Mouse (Mus musculus) neural tube, embryonic 14.5 days (tissue): Measurements from ENCODE around the gene H2afx. TPM values are rescaled to one million over a fixed set of nuclear protein-coding genes. Genes with fewer than 3 reads are reported as not detected.
A peak's percentile ranks its signal among the peaks of the same experiment; 100 is the strongest.
"Not testable (repeated sequence)": the region's sequence is repeated elsewhere in the genome, so short reads cannot be mapped to it uniquely, and the experiment has no call there.

Experiments used
- ATAC-seq: fragments of 200-750 bp; cut with Nextera tagmentation; 2 replicates; pipeline ENCODE4 v1.8.0; 2017; ENCODE audit warnings: low read depth, mild to moderate bottlenecking, moderate TSS enrichment, moderate library complexity
- H3K27ac ChIP-seq: fragments of 300-500 bp; sonication (generic); 2 replicates; pipeline ENCODE4 v1.5.1; 2014; ENCODE audit warnings: low read depth, mild to moderate bottlenecking, control low read depth, low read length, moderate library complexity, mixed read lengths
- H3K27me3 ChIP-seq: fragments of 300-500 bp; sonication (generic); 2 replicates; pipeline ENCODE4 v1.6.1; 2014; ENCODE audit warnings: low read length; ENCODE audit not compliant: control insufficient read depth, insufficient read depth
- H3K36me3 ChIP-seq: fragments of 300-500 bp; sonication (generic); 2 replicates; pipeline ENCODE4 v1.6.1; 2014; ENCODE audit warnings: low read length, mixed read lengths; ENCODE audit not compliant: control insufficient read depth, insufficient read depth
- H3K4me1 ChIP-seq: fragments of 300-500 bp; sonication (generic); 2 replicates; pipeline ENCODE4 v1.6.1; 2014; ENCODE audit warnings: low read length; ENCODE audit not compliant: control insufficient read depth, insufficient read depth
- H3K4me2 ChIP-seq: fragments of 300-500 bp; sonication (generic); 2 replicates; pipeline ENCODE4 v1.6.1; 2014; ENCODE audit warnings: mild to moderate bottlenecking, low read depth, low read length, control low read depth
- H3K4me3 ChIP-seq: fragments of 300-500 bp; sonication (generic); 2 replicates; pipeline ENCODE4 v1.5.1; 2014; ENCODE audit warnings: low read depth, low read length, control low read depth, mixed read lengths
- H3K9ac ChIP-seq: fragments of 300-500 bp; sonication (generic); replicated peaks from 2 replicates; pipeline ENCODE4 v1.6.1; 2014; ENCODE audit warnings: low read depth, mild to moderate bottlenecking, control low read depth, low read length, mixed read lengths
- H3K9me3 ChIP-seq: fragments of 300-500 bp; sonication (generic); 2 replicates; pipeline ENCODE4 v1.6.1; 2016; ENCODE audit warnings: low read length; ENCODE audit not compliant: control insufficient read depth
- WGBS: fragments of 180-500 bp; shearing (Covaris S2); extraction: QIAGEN DNeasy Blood & Tissue Kit; methylation state at CpG from one replicate; pipeline ENCODE4 v1.1.7; 2014; 5-methylcytosine and 5-hydroxymethylcytosine counted together
- polyA plus RNA-seq: library from polyadenylated mRNA; unstranded; fragments of >200 nt; fragmentation: Nextera tagmentation; extraction: Ambion mirVana; gene quantifications from 2 replicates; pipeline ENCODE4 v1.2.1, GENCODE M21; 2014

The H2afx gene
- polyA plus RNA-seq, 1 experiment from 2014 or later = 92.3 TPM

- H3K9ac ChIP-seq = no peak overlapping the region
- WGBS = 97% methylated on average over 6 of the region's 6 CpGs
- no peak for ATAC-seq
- no peaks in the 10 kb centered on the region for H3K27me3 ChIP-seq
- no peak overlapping the region for H3K27ac ChIP-seq
- no peak overlapping the region for H3K4me3 ChIP-seq
- H3K36me3 ChIP-seq = peaks cover 66% of the 10 kb centered on the region
- no peaks in the 10 kb centered on the region for H3K9me3 ChIP-seq
- no peak overlapping the region for H3K4me2 ChIP-seq
- H3K4me1 ChIP-seq = no peaks in the 10 kb centered on the region
Observed at GRCm38 (mm10) chr9:44353142-44353541, 18.6 kb downstream of the H2afx start.

GRCm38 (mm10) chr9:44357207-44357606, 22.7 kb downstream of the H2afx start:
- H3K4me3 ChIP-seq = no peak overlapping the region
- peaks cover 47% of the 10 kb centered on the region for H3K36me3 ChIP-seq
- peaks cover 4% of the 10 kb centered on the region; the same call in 1 of the 2 replicates for H3K4me1 ChIP-seq
- ATAC-seq = no peak
- no peaks in the 10 kb centered on the region for H3K27me3 ChIP-seq
- no peak overlapping the region for H3K9ac ChIP-seq
- H3K9me3 ChIP-seq = no peaks in the 10 kb centered on the region
- whole genome bisulfite sequencing = 75% methylated on average over 4 of the region's 4 CpGs
- H3K4me2 ChIP-seq = no peak overlapping the region
- H3K27ac ChIP-seq = no peak overlapping the region

- ATAC-seq = peak; percentile 95
- WGBS = under 1% methylated on average over 44 of the region's 44 CpGs
- peaks cover 17% of the 10 kb centered on the region for H3K36me3 ChIP-seq
- no peaks in the 10 kb centered on the region for H3K27me3 ChIP-seq
- peak within 1 kb of the TSS; percentile 70 for H3K27ac ChIP-seq
- peaks cover 4% of the 10 kb centered on the region; the same call in 1 of the 2 replicates for H3K4me1 ChIP-seq
- H3K9me3 ChIP-seq = no peaks in the 10 kb centered on the region
- H3K4me2 ChIP-seq = peak within 1 kb of the TSS; percentile 79
- peak within 1 kb of the TSS; percentile 79 for H3K9ac ChIP-seq
- peak within 1 kb of the TSS; percentile 97 for H3K4me3 ChIP-seq
Observed at GRCm38 (mm10) chr9:44361190-44361917, 26.9 kb downstream of the H2afx start, which contains the start of gene Vps11. Gene Vps11 (minus strand): TSS chr9:44361670.

- not testable (repeated sequence) for H3K27me3 ChIP-seq, H3K9ac ChIP-seq, H3K9me3 ChIP-seq, H3K4me1 ChIP-seq
- ATAC-seq = peak; percentile 17; the same call in 1 of the 2 replicates
- Histone ChIP-seq H3K4me3 (peak overlapping the region; percentile 97), H3K4me2 (peak overlapping the region; percentile 79), H3K27ac (peak overlapping the region; percentile 46), H3K36me3 (peaks cover 17% of the 10 kb centered on the region)
- 38% methylated on average over 4 of the region's 4 CpGs for WGBS
Observed at GRCm38 (mm10) chr9:44361931-44362330, 27.4 kb downstream of the H2afx start.

- 64% methylated on average over 3 of the region's 3 CpGs for WGBS
- Histone ChIP-seq H3K27ac (no peak overlapping the region), H3K9ac (no peak overlapping the region), H3K27me3 (no peaks in the 10 kb centered on the region), H3K4me2 (no peak overlapping the region), H3K4me3 (no peak overlapping the region), H3K4me1 (peaks cover 4% of the 10 kb centered on the region; the same call in 1 of the 2 replicates), H3K9me3 (no peaks in the 10 kb centered on the region), H3K36me3 (peaks cover 1% of the 10 kb centered on the region)
- no peak for ATAC-seq
Observed at GRCm38 (mm10) chr9:44364480-44364879, 30.0 kb downstream of the H2afx start.

- Histone ChIP-seq H3K27me3 (no peaks in the 10 kb centered on the region), H3K9ac (no peak overlapping the region), H3K4me3 (no peak overlapping the region), H3K9me3 (no peaks in the 10 kb centered on the region), H3K36me3 (no peaks in the 10 kb centered on the region), H3K27ac (no peak overlapping the region), H3K4me2 (no peak overlapping the region), H3K4me1 (no peaks in the 10 kb centered on the region)
- ATAC-seq = no peak
Observed at GRCm38 (mm10) chr9:44373386-44373785, 38.9 kb downstream of the H2afx start.

GRCm38 (mm10) chr9:44376141-44376540, 41.6 kb downstream of the H2afx start:
- 90% methylated on average over 6 of the region's 6 CpGs for WGBS
- ATAC-seq = no peak
- Histone ChIP-seq H3K27me3 (no peaks in the 10 kb centered on the region), H3K4me2 (no peak overlapping the region), H3K27ac (no peak overlapping the region), H3K4me3 (no peak overlapping the region), H3K9me3 (no peaks in the 10 kb centered on the region), H3K4me1 (peaks cover 7% of the 10 kb centered on the region), H3K9ac (no peak overlapping the region), H3K36me3 (no peaks in the 10 kb centered on the region)

- not testable (repeated sequence) for H3K27me3 ChIP-seq, ATAC-seq, H3K27ac ChIP-seq, H3K4me2 ChIP-seq, H3K36me3 ChIP-seq, H3K9ac ChIP-seq, H3K4me3 ChIP-seq, H3K9me3 ChIP-seq, H3K4me1 ChIP-seq
- WGBS = 88% methylated on average over 2 of the region's 2 CpGs
Observed at GRCm38 (mm10) chr9:44377335-44377734, 42.8 kb downstream of the H2afx start.

- peaks cover 7% of the 10 kb centered on the region for H3K4me1 ChIP-seq
- H3K36me3 ChIP-seq = peaks cover 16% of the 10 kb centered on the region
- peak overlapping the region; percentile 77 for H3K4me3 ChIP-seq
- peak overlapping the region; percentile 64 for H3K9ac ChIP-seq
- H3K27ac ChIP-seq = peak overlapping the region; percentile 89
- no peaks in the 10 kb centered on the region for H3K9me3 ChIP-seq
- WGBS = 89% methylated on average over 5 of the region's 5 CpGs
- peak overlapping the region; percentile 62 for H3K4me2 ChIP-seq
- no peaks in the 10 kb centered on the region for H3K27me3 ChIP-seq
- ATAC-seq = no peak
Observed at GRCm38 (mm10) chr9:44378153-44378730, 43.7 kb downstream of the H2afx start.
